Mouse (Mus musculus): ENCODE results near the gene Clec4g. TPM values are rescaled to one million over a fixed set of nuclear protein-coding genes. Genes with fewer than 3 reads are reported as not detected.

The Clec4g gene
- polyA plus RNA-seq, 1 experiment from 2014 or later = not detected

Other genes with a start within 250 kb of the Clec4g start
- not detected in 2 replicates for gene Tex45, start 249.8 kb downstream of the Clec4g start, polyA plus RNA-seq (2014; fragmentation: Nextera tagmentation; extraction: Ambion mirVana)
- 29.6 and 32.3 TPM in 2 replicates for gene Zfp358, start 227.5 kb downstream of the Clec4g start, polyA plus RNA-seq (2014; fragmentation: Nextera tagmentation; extraction: Ambion mirVana)
- 34.3 and 39.0 TPM in 2 replicates for gene Mcoln1, start 220.2 kb downstream of the Clec4g start, polyA plus RNA-seq (2014; fragmentation: Nextera tagmentation; extraction: Ambion mirVana)
- 24.6 and 27.2 TPM in 2 replicates for gene Pnpla6, start 205.3 kb downstream of the Clec4g start, polyA plus RNA-seq (2014; fragmentation: Nextera tagmentation; extraction: Ambion mirVana)
- gene C330021F23Rik, start 152.7 kb downstream of the Clec4g start, polyA plus RNA-seq (2014; fragmentation: Nextera tagmentation; extraction: Ambion mirVana) = 1.2 and 1.6 TPM in 2 replicates
- 14.9 and 15.3 TPM in 2 replicates for gene Camsap3, start 133.4 kb downstream of the Clec4g start, polyA plus RNA-seq (2014; fragmentation: Nextera tagmentation; extraction: Ambion mirVana)
- gene Xab2, start 99.3 kb downstream of the Clec4g start, polyA plus RNA-seq (2014; fragmentation: Nextera tagmentation; extraction: Ambion mirVana) = 49.7 and 53.9 TPM in 2 replicates
- 92.0 and 106 TPM in 2 replicates for gene Pet100, start 99.1 kb downstream of the Clec4g start, polyA plus RNA-seq (2014; fragmentation: Nextera tagmentation; extraction: Ambion mirVana)
- 0.56 TPM in 1 of 2 replicates, not detected in the other for gene Pcp2, start 95.1 kb downstream of the Clec4g start, polyA plus RNA-seq (2014; fragmentation: Nextera tagmentation; extraction: Ambion mirVana)
- 92.1 and 103 TPM in 2 replicates for gene Stxbp2, start 89.7 kb downstream of the Clec4g start, polyA plus RNA-seq (2014; fragmentation: Nextera tagmentation; extraction: Ambion mirVana)
- 0.31 TPM in 1 of 2 replicates, not detected in the other for gene Retn, start 64.9 kb downstream of the Clec4g start, polyA plus RNA-seq (2014; fragmentation: Nextera tagmentation; extraction: Ambion mirVana)
- gene Mcemp1, start 54.9 kb downstream of the Clec4g start, polyA plus RNA-seq (2014; fragmentation: Nextera tagmentation; extraction: Ambion mirVana) = 0.27 and 0.62 TPM in 2 replicates
- gene Fcor, start 48.3 kb downstream of the Clec4g start, polyA plus RNA-seq (2014; fragmentation: Nextera tagmentation; extraction: Ambion mirVana) = 15.2 and 19.4 TPM in 2 replicates
- 27.5 and 30.6 TPM in 2 replicates for gene Trappc5, start 44.4 kb downstream of the Clec4g start, polyA plus RNA-seq (2014; fragmentation: Nextera tagmentation; extraction: Ambion mirVana)
- gene Fcer2a, start 26.5 kb downstream of the Clec4g start, polyA plus RNA-seq (2014; fragmentation: Nextera tagmentation; extraction: Ambion mirVana) = not detected in 2 replicates
- gene Cd209a, start 28.3 kb upstream of the Clec4g start, polyA plus RNA-seq (2014; fragmentation: Nextera tagmentation; extraction: Ambion mirVana) = not detected in 2 replicates
- gene Cd209e, start 133.7 kb upstream of the Clec4g start, polyA plus RNA-seq (2014; fragmentation: Nextera tagmentation; extraction: Ambion mirVana) = not detected in 2 replicates
- not detected in 2 replicates for gene Cd209d, start 157.9 kb upstream of the Clec4g start, polyA plus RNA-seq (2014; fragmentation: Nextera tagmentation; extraction: Ambion mirVana)
- gene Cd209b, start 206.2 kb upstream of the Clec4g start, polyA plus RNA-seq (2014; fragmentation: Nextera tagmentation; extraction: Ambion mirVana) = not detected in 2 replicates
- gene Cd209c, start 234.1 kb upstream of the Clec4g start, polyA plus RNA-seq (2014; fragmentation: Nextera tagmentation; extraction: Ambion mirVana) = 0.60 and 0.95 TPM in 2 replicates